Mouse (Mus musculus) heart, adult 2 months (tissue): ENCODE data around the gene Hcn2.

Experiments used
- CTCF ChIP-seq: fragments of 200-600 bp; IDR thresholded peaks from 2 replicates; pipeline ENCODE4 v1.8.1; 2022; ENCODE audit warnings: antibody characterized with exemption, mild to moderate bottlenecking, moderate library complexity
- EP300 ChIP-seq: fragments of 200-500 bp; IDR thresholded peaks from 2 replicates; pipeline ENCODE4 v1.6.1; 2011; ENCODE audit warnings: low read depth, low read length, control low read depth; ENCODE audit not compliant: insufficient read depth
- POLR2A ChIP-seq: fragments of 200-500 bp; IDR thresholded peaks from 2 replicates; pipeline ENCODE4 v1.6.1; 2011; ENCODE audit warnings: mild to moderate bottlenecking, low read depth, low read length, control low read depth; ENCODE audit not compliant: insufficient read depth

DNA sequence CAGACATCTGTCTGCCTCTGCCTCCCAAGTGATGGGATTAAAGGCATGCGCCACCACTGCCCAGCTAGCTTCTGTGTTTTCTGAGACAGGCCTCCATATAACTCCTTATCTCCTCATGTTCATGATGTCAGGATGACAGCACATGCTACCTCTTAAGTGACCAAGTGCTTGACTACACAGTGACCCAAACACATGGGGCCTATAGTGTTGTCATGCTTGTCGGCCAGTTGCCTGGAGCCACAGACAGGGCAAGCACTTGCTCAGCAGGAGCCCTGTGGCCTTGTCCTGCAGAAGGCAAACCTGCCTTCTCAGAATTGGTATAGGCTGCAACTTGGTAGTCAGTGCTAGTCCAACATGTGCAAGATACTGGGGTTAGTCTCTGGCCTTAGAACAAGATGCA, 30.2 kb upstream of the Hcn2 start:
- no peak for TF ChIP-seq EP300
- no peak for TF ChIP-seq CTCF
- TF ChIP-seq POLR2A: no peak
